Mouse (Mus musculus) embryo, embryonic 10.5 days (tissue): ENCODE measurements around the gene Cebpb.

Source experiments
- DNase-seq: peaks from one replicate; pipeline ENCODE4 v3.0.0-alpha.2; 2015; ENCODE audit warnings: low spot score

The Cebpb gene

DNA sequence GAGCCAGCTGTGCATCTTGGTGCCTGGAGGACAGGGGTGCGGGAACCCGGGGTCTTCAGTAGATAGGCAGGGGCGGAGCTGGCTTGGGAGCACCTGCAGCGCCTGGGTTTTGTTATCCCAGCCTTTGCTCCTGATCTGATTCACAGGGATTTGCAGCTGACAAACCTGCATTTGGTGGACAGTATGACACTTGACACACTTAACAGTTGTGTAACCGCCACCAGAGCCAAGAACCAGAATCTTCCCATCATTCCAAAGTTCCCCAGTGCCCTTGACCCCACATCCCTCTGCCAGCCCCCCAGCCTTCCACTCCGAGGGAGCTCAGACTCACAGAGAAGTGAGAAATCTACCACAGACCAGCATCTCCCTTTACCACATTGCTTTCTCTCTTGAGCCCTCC is 33.8 kb downstream of the Cebpb start:
- DNase-seq = no peak

DNA sequence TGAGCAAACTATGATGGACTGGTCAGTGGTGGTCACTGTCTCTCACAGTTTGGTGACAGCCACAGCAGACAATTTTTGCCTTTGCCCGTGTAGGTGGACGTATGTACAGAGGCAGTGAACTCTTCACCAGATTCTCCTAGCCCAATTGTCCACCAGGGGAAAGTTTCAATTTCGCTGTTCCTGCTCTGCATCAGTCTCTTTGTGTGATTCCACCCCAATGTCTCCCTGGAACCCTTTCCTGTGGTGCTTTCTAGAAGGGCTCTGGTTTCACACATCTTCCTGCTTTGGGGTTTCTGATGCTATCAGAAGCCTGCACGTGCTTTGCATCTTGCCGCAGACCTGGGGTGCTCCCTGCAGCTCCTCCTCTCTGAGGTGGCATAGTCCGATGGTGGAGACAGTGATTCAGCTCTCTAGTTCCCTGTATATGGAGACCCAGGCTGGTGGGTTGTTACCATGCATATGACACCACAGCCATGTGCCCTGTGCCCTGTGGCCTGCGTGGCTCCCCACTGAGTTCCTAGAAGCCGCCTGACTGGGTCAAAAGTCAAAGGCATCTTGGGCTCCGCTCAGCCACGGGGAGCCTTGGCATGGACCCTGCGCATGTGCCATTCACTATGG is 35.0 kb downstream of the Cebpb start:
- DNase-seq = no peak

DNA sequence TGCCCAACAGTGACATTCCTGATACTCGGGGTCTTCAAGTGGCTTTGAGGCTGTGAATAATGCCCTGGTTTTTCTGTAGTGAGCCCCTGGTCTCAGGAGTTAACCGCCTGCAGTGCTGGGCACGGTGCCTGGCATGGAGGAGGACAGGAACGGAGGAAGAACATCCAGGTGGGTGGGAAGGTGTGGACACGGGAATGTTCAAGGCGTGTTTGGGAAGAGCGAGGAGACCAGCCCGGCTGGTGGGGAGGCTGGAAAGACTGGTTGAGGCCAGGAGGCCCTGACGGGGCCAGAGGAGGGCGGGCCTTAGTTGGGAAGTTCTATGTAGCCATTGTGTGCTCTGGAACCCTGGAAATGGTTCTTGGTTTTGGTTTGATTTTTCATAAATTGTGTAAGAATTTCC is 37.2 kb downstream of the Cebpb start:
- DNase-seq = no peak

DNA sequence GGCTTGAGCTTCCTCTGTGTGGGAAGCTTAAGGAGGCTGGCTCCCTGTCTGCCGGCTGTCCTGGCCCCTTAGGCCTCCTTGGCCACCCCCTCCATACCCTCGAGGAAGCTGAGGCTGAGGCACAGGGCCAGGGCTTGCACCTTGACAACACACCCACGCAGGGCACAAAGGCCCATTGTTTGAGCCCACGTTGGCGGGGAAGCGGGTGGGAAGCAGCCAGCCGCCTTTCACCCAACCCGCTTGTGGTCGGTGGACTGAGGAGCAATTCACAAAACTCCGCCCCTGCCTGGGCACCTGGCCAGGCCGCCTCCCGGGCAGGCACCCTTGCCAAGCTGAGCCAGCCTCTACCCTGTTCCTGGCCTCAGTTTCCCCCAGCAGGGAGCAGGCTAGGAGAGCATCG is 38.4 kb downstream of the Cebpb start:
- no peak for DNase-seq

DNA sequence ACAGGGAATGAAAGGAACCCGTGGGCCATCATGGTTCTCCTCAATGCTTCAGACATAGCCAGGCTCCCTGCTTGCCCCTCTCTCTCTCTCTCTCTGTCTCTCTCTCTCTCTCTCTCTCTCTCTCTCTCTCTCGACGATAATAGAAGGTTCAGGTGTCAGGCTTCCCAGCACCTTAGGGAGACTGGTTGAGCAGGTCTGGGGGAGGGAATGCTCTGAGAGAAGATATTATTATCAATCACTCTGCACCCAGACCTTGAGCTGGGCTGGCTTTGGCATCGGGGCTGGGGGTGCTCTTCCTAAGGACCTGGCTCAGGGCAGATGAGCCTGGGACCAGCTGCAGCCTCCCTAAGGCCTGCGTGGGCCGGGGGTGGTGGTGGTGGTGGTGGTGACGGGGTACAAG is 41.3 kb downstream of the Cebpb start:
- DNase-seq = no peak

DNA sequence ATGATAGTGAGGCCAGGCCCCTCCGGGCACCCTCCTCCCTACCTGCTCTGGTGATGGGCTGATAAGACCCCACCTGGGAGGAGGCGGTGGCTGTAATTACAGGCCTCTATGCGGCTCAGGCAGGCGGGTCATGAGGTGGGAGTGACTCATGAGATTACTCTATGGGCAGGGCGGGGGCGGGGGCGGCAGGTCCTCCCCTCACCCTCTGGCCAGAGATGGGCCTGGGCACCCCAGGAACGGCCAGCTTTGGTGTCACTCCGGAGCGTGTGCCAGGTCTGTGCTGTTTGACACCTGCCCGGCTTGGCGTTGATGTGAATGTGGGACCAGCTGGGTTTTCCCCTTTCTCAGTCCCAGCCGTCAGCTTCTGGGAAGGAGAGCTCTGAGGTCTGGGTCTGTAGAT is 42.4 kb downstream of the Cebpb start:
- DNase-seq = no peak

DNA sequence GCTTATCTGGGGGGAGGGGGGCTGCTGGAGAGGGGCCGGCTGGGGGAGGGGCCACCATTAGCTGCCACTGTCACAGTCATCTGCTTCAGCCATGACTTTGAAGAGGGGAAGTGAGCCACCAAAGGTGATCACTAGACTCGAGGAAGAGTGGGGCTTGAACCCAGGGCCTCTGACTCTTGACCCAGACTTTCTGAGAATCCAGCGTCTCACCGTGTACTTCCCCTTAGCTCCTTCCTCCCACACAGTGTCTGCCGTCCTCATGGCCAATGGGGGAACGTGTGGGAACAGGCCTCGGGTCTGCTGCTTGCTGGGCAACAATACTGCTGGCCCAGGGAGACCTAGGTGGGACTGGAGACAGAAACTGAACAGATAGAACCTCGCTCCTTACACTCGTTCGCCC is 46.1 kb downstream of the Cebpb start:
- DNase-seq = no peak

DNA sequence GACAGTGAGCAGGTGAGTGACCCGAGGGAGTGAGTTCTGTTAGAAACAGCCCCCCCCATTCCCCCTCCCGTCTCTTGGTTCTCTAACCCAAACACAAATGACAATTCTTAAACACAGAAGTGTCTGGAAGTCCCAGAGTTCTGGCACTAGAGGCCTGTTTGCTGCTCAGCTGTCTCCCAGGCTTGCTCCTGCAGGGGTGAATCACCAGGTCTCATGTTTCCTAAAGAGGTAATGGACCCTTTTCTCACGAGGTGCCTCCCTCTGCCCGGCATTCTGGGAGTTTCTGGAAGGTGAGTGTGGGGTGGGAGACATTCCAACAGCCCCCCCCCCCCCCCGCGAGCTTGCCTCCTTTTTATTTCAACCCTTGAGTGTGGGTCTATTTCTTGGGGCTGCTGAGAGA is 50.3 kb downstream of the Cebpb start:
- no peak for DNase-seq
